Mouse (Mus musculus) MEL (cell line): Measurements from ENCODE around the gene Grhl1. TPM values are rescaled to one million over a fixed set of nuclear protein-coding genes. Genes with fewer than 3 reads are reported as not detected.

Experiments
- DNase-seq: peaks from one replicate; pipeline ENCODE4 v3.0.0; 2011; ENCODE audit warnings: low read depth, low spot score
- H3K27ac ChIP-seq: 2 replicates; pipeline ENCODE4 v1.5.1; 2012; ENCODE audit warnings: low read depth, mild to moderate bottlenecking, control low read depth, low read length, moderate library complexity; ENCODE audit not compliant: control insufficient read depth
- H3K27me3 ChIP-seq, 2 experiments: fragments of 150-350 bp in 1 of 2; sonication (generic) in 1 of 2; 2 replicates each; pipeline ENCODE4 v1.6.1; 2012; ENCODE audit warnings: low read length in 2 of 2, mild to moderate bottlenecking in 2 of 2, improper control_type of control experiment in 1 of 2, moderate library complexity in 1 of 2; ENCODE audit not compliant: insufficient read depth in 2 of 2, control insufficient read depth in 1 of 2
- H3K36me3 ChIP-seq, 2 experiments: 2 replicates each; pipeline ENCODE4 v1.6.1; 2012 to 2014; ENCODE audit warnings: low read length in 2 of 2, improper control_type of control experiment in 1 of 2, inconsistent platforms in 1 of 2, mild to moderate bottlenecking in 1 of 2; ENCODE audit not compliant: insufficient read depth in 2 of 2, control insufficient read depth in 1 of 2
- H3K4me1 ChIP-seq, 2 experiments: fragments of 150-350 bp in 1 of 2; sonication (generic) in 1 of 2; 2 replicates each; pipeline ENCODE4 v1.6.1; 2012; ENCODE audit warnings: low read length in 2 of 2, improper control_type of control experiment in 1 of 2, mild to moderate bottlenecking in 1 of 2; ENCODE audit not compliant: insufficient read depth in 2 of 2, control insufficient read depth in 1 of 2
- H3K4me3 ChIP-seq, 2 experiments: fragments of 150-350 bp in 1 of 2; sonication (generic) in 1 of 2; 2 replicates each; pipeline ENCODE4 v1.5.1; 2012; ENCODE audit warnings: low read depth in 2 of 2, low read length in 2 of 2, mild to moderate bottlenecking in 2 of 2, moderate library complexity in 2 of 2, control low read depth in 1 of 2, improper control_type of control experiment in 1 of 2; ENCODE audit not compliant: control insufficient read depth in 1 of 2, insufficient read depth in 1 of 2
- H3K79me2 ChIP-seq: 2 replicates; pipeline ENCODE4 v1.6.1; 2012; ENCODE audit warnings: mild to moderate bottlenecking, low read length, moderate library complexity; ENCODE audit not compliant: control insufficient read depth, poor library complexity, insufficient read depth
- H3K9ac ChIP-seq: 2 replicates; pipeline ENCODE4 v1.6.1; 2012; ENCODE audit warnings: low read depth, mild to moderate bottlenecking, control low read depth, low read length, moderate library complexity; ENCODE audit not compliant: control insufficient read depth, poor library complexity, severe bottlenecking
- H3K9me3 ChIP-seq: fragments of 150-350 bp; sonication (generic); replicated peaks from 2 replicates; pipeline ENCODE4 v1.6.1; 2012; ENCODE audit warnings: mild to moderate bottlenecking, low read length, improper control_type of control experiment, moderate library complexity; ENCODE audit not compliant: insufficient read depth
- BHLHE40 ChIP-seq: IDR thresholded peaks from 2 replicates; pipeline ENCODE4 v1.6.1; 2012; ENCODE audit warnings: low read depth, mild to moderate bottlenecking, inconsistent platforms, low read length, improper control_type of control experiment, borderline replicate concordance
- CHD1 ChIP-seq: IDR thresholded peaks from 2 replicates; pipeline ENCODE4 v1.6.1; 2012; ENCODE audit warnings: low read depth, mild to moderate bottlenecking, inconsistent platforms, low read length, improper control_type of control experiment
- CHD2 ChIP-seq: IDR thresholded peaks from 2 replicates; pipeline ENCODE4 v1.6.1; 2011; ENCODE audit warnings: low read length, improper control_type of control experiment
- CTCF ChIP-seq, 3 experiments: IDR thresholded peaks in 2 of 3; conservative IDR thresholded peaks in 1 of 3; 2 replicates each; pipeline ENCODE4 v1.5.1; 2011 to 2012; ENCODE audit warnings: low read length in 3 of 3, low read depth in 2 of 3, mild to moderate bottlenecking in 2 of 3, improper control_type of control experiment in 1 of 3, inconsistent platforms in 1 of 3, mixed read lengths in 1 of 3, moderate library complexity in 1 of 3; ENCODE audit not compliant: control insufficient read depth in 1 of 3, insufficient read depth in 1 of 3, poor library complexity in 1 of 3, severe bottlenecking in 1 of 3
- E2F4 ChIP-seq: IDR thresholded peaks from 2 replicates; pipeline ENCODE4 v1.6.1; 2011; ENCODE audit warnings: low read depth, low read length, improper control_type of control experiment, borderline replicate concordance
- ETS1 ChIP-seq: IDR thresholded peaks from 2 replicates; pipeline ENCODE4 v1.6.1; 2012; ENCODE audit warnings: low read depth, mild to moderate bottlenecking, inconsistent platforms, low read length, improper control_type of control experiment, moderate library complexity
- HCFC1 ChIP-seq: IDR thresholded peaks from 2 replicates; pipeline ENCODE4 v1.6.1; 2012; ENCODE audit warnings: low read depth, mild to moderate bottlenecking, inconsistent platforms, low read length, improper control_type of control experiment, moderate library complexity
- JUND ChIP-seq: IDR thresholded peaks from 2 replicates; pipeline ENCODE4 v1.6.1; 2011; ENCODE audit warnings: low read depth, mild to moderate bottlenecking, improper control_type of control experiment, low read length
- MAX ChIP-seq: IDR thresholded peaks from 2 replicates; pipeline ENCODE4 v1.6.1; 2011; ENCODE audit warnings: low read length, improper control_type of control experiment
- MAZ ChIP-seq: IDR thresholded peaks from 2 replicates; pipeline ENCODE4 v1.6.1; 2012; ENCODE audit warnings: low read depth, mild to moderate bottlenecking, inconsistent platforms, low read length, improper control_type of control experiment
- MXI1 ChIP-seq: IDR thresholded peaks from 2 replicates; pipeline ENCODE4 v1.6.1; 2011; ENCODE audit warnings: mild to moderate bottlenecking, low read depth, low read length, improper control_type of control experiment
- MYB ChIP-seq: IDR thresholded peaks from 2 replicates; pipeline ENCODE4 v1.6.1; 2011; ENCODE audit warnings: mild to moderate bottlenecking, low read depth, low read length, improper control_type of control experiment
- MYC ChIP-seq: IDR thresholded peaks from 2 replicates; pipeline ENCODE4 v1.6.1; 2011; ENCODE audit warnings: low read depth, mild to moderate bottlenecking, low read length, improper control_type of control experiment, moderate library complexity
- SIN3A ChIP-seq: IDR thresholded peaks from 2 replicates; pipeline ENCODE4 v1.6.1; 2012; ENCODE audit warnings: low read length, improper control_type of control experiment, inconsistent platforms
- SMC3 ChIP-seq: IDR thresholded peaks from 2 replicates; pipeline ENCODE4 v1.6.1; 2011; ENCODE audit warnings: low read depth, low read length, improper control_type of control experiment
- TBP ChIP-seq: IDR thresholded peaks from 2 replicates; pipeline ENCODE4 v1.8.0; 2011; ENCODE audit warnings: low read depth, low read length, improper control_type of control experiment
- TCF12 ChIP-seq: IDR thresholded peaks from 2 replicates; pipeline ENCODE4 v1.6.1; 2014; ENCODE audit warnings: low read depth, mild to moderate bottlenecking, inconsistent platforms, low read length, improper control_type of control experiment, moderate library complexity
- USF1 ChIP-seq: IDR thresholded peaks from 2 replicates; pipeline ENCODE4 v1.6.1; 2014; ENCODE audit warnings: low read depth, mild to moderate bottlenecking, inconsistent platforms, low read length, improper control_type of control experiment, moderate library complexity
- ZKSCAN1 ChIP-seq: IDR thresholded peaks from 2 replicates; pipeline ENCODE4 v1.6.1; 2012; ENCODE audit warnings: low read depth, mild to moderate bottlenecking, inconsistent platforms, low read length, improper control_type of control experiment, moderate library complexity
- ZMIZ1 ChIP-seq: IDR thresholded peaks from 2 replicates; pipeline ENCODE4 v1.6.1; 2012; ENCODE audit warnings: low read depth, mild to moderate bottlenecking, inconsistent platforms, low read length, improper control_type of control experiment, moderate library complexity
- polyA plus RNA-seq, 2 experiments: library from polyadenylated mRNA; stranded (reverse) in 1 of 2; unstranded in 1 of 2; fragments of >175 nt in 1 of 2; fragments of >200 nt in 1 of 2; gene quantifications; 2 replicates each; pipeline versions ENCODE4 v1.2.1 to v1.2.4; 2012; ENCODE audit warnings: low replicate concordance in 2 of 2, low read depth in 1 of 2; ENCODE audit not compliant: insufficient read length in 2 of 2, insufficient read depth in 1 of 2, missing spikeins in 1 of 2
- total RNA-seq: library from RNA; depleted of rRNA; stranded (reverse); fragments of 300-350 nt; gene quantifications from 2 replicates; pipeline ENCODE4 v1.2.3, GENCODE M21; 2012

Grhl1 gene
- total and polyA plus RNA-seq, 3 experiments = 0.50 to 1.3 TPM; not detected in 1

DNA sequence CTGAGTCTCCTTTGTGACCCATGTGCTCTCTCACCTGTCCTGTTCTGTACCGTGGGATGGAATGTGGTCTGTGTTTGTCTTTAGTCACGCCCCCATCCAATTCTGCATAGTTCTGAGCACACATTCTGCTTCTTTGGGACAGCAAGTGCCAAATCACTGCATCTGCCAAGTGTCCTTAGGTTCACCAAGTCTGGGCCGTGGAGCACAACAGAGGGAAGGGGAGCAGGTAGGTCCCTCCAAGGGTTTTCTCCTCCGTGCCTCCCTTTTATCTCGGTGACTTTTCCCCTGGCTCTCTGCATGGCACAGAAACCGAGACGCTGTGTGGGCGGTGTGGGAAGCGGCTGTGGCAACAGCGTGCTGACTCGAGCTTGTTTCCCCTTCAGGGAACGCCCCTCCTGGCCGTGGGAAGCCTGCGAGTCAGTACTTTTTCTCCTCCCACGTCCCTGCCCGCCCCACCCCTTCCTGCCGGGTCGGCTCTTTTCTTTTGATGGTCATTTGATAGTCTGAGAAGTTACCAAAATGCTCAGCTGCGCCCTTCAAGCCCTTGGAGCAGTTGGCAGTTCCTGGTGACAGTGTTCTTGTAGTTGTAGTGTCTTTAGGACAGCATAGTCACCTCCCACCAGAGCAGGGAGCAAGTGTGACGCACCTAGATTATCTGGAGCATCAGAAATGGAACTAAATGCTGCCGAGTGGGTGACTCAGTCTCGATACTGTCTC, 21.0 kb downstream of the Grhl1 start:
- TF ChIP-seq MYB (no peak), MAZ (no peak), HCFC1 (no peak), MXI1 (peak; percentile 67; the same call in 1 of the 2 replicates), MYC (0 out of 2 replicates have a peak, but pooled peaks have one; percentile 10), JUND (no peak), CTCF (IDR thresholded peaks at IDR 0.05 in 2 of 3, conservative IDR thresholded peaks at IDR 0.05 in 1 of 3; ENCODE audit: control insufficient read depth in 1 of 3, insufficient read depth in 1 of 3, low read depth in 2 of 3, low read length in 3 of 3, poor library complexity in 1 of 3, severe bottlenecking in 1 of 3) (no peak), USF1 (no peak), MAX (peak; percentile 49; the same call in 1 of the 2 replicates), SIN3A (peak; percentile 21; the same call in 1 of the 2 replicates), TCF12 (no peak), ETS1 (no peak)
- peak; percentile 67 for DNase-seq
- Histone ChIP-seq H3K36me3 (0 out of 4 replicates have a peak, but pooled peaks cover 0 to 4% of the 10 kb centered on the region in 2 experiments), H3K9ac (peak overlapping the region; percentile 51), H3K27ac (0 out of 2 replicates have a peak overlapping the region, but pooled peaks have one; percentile 33), H3K9me3 (no peaks in the 10 kb centered on the region), H3K79me2 (no peaks in the 10 kb centered on the region), H3K4me3 (peak overlapping the region; percentile 60 to 90), H3K27me3 (no peaks in the 10 kb centered on the region), H3K4me1 (no peaks in the 10 kb centered on the region)

DNA sequence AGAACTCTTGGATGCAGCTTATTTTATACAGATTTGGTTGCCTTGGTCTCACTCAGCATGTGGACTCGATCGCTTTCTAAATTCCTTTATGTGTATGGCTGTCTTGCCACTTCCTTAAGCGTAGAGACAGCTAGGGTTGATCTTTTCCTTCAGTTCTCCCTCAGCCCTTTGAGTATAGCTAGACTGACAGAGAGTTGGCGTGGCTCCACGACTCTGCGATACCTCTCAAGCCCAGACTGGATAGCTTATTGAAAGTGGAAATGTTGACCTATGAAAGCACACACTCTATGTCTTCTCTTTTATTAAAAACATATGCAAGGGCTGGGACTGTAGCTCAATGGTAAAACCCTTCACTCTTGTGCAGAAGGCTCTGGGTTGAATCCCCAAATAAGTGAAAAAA, 25.3 kb downstream of the Grhl1 start:
- Histone ChIP-seq H3K9ac (no peak overlapping the region), H3K36me3 (0 out of 4 replicates have a peak, but pooled peaks cover 0 to 4% of the 10 kb centered on the region in 2 experiments), H3K9me3 (no peaks in the 10 kb centered on the region), H3K4me3 (no peak overlapping the region), H3K27ac (no peak overlapping the region), H3K79me2 (no peaks in the 10 kb centered on the region), H3K27me3 (no peaks in the 10 kb centered on the region), H3K4me1 (no peaks in the 10 kb centered on the region)
- DNase-seq = no peak
- TF ChIP-seq E2F4 = no peak

DNA sequence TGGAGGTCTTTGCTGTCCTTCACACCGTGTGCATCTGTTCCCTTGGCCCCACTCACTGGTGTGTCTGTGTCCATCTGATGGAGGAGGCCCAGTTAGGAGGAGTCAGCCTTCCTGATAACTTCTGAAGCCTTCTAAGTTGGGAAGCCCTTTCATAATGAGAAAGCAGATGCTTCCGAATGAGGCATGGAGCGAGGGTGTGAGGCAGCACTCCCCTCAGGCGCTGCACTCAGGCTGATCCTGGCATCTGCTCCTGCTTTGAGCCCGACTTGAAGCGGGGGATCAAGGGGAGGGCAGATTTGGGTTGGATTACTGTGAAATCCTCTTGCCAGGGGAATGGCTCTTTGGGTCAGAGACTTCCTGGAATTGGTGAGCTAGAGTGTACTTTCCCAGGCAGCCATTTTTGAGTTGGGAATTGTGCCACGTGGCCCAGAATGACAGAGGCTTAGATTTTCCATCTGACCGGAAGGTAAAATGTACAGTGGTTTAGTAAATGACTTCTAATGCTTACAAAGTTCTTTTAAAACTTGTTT, 27.3 kb downstream of the Grhl1 start:
- Histone ChIP-seq H3K27me3 (no peaks in the 10 kb centered on the region), H3K9ac (no peak overlapping the region), H3K79me2 (no peaks in the 10 kb centered on the region), H3K4me1 (0 out of 4 replicates have a peak, but pooled peaks cover 0 to 2% of the 10 kb centered on the region in 2 experiments), H3K4me3 (no peak overlapping the region), H3K36me3 (no peaks in the 10 kb centered on the region; a peak in 1 of 4 replicates), H3K9me3 (no peaks in the 10 kb centered on the region), H3K27ac (no peak overlapping the region)
- no peak for TF ChIP-seq BHLHE40
- no peak for TF ChIP-seq ZKSCAN1
- TF ChIP-seq TBP = no peak
- no peak for TF ChIP-seq CHD2
- no peak for TF ChIP-seq ZMIZ1
- TF ChIP-seq CHD1 = no peak
- TF ChIP-seq MXI1 = no peak
- no peak for TF ChIP-seq SMC3
- no peak for TF ChIP-seq MYB
- no peak for DNase-seq
